Mouse (Mus musculus): ENCODE data around the gene Ccdc137. TPM values are rescaled to one million over a fixed set of nuclear protein-coding genes. Genes with fewer than 3 reads are reported as not detected.

Gene Ccdc137
- polyA plus RNA-seq, 1 experiment from 2014 or later = 25.4 TPM

DNA sequence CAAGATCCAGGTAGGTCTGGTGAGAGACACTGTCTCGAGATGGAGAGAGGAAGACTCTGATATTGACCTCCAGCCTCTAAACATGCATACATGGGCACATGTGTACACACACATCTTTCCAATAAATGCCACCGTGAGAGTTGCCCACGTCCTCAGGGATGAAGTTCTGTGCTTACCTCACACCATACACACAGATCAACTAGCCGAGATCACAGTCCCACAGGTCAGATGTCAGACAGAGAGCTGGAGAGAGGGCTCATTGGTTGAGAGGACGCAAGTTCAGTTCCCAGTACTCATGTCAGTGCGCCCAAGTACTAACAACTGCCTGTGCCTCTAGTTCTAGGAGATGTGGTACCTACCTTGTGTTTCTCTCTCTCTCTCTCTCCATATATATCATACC lies 43.1 kb downstream of the Ccdc137 start:
- Histone ChIP-seq H3K9ac (ENCODE audit: low read length) (no peak overlapping the region), H3K4me3 (ENCODE audit: low read length) (no peak overlapping the region), H3K36me3 (ENCODE audit: control insufficient read depth, insufficient read depth) (peaks cover 13% of the 10 kb centered on the region; the same call in 1 of the 2 replicates), H3K4me2 (ENCODE audit: low read depth, low read length) (no peak overlapping the region), H3K27me3 (ENCODE audit: control insufficient read depth, insufficient read depth, low read length) (no peaks in the 10 kb centered on the region), H3K9me3 (replicated peaks; ENCODE audit: control insufficient read depth, low read length) (no peaks in the 10 kb centered on the region), H3K27ac (ENCODE audit: low read length) (no peak overlapping the region), H3K4me1 (ENCODE audit: control insufficient read depth, insufficient read depth, low read length) (peaks cover 6% of the 10 kb centered on the region; the same call in 1 of the 2 replicates)
- whole genome bisulfite sequencing = 55% methylated on average over 6 of the region's 6 CpGs
- ATAC-seq (replicated peaks; ENCODE audit: extremely low read depth, insufficient read depth, low FRiP score) = no peak

DNA sequence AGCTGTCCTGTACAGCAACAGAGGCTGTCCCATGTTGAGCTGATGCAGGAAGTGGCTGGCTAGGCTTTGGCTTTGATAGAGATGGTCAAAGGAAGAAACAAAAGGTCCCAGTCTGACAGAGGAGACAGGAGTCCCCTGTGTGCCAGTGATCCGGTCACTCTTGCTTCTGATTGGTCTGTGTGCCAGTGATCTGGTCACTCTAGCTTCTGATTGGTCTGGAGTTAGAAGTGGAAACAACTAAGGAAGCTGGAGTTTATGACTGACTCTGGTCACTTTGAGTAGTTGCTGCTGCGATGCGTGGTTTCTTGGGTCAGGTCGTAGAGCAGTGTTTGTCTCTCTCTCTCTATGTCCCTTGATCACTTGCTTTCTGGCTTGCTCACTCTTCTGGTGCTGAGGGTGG lies 43.8 kb downstream of the Ccdc137 start:
- Histone ChIP-seq H3K36me3 (ENCODE audit: control insufficient read depth, insufficient read depth) (peaks cover 13% of the 10 kb centered on the region; the same call in 1 of the 2 replicates), H3K27me3 (ENCODE audit: control insufficient read depth, insufficient read depth, low read length) (no peaks in the 10 kb centered on the region), H3K9me3 (replicated peaks; ENCODE audit: control insufficient read depth, low read length) (no peaks in the 10 kb centered on the region), H3K4me2 (ENCODE audit: low read depth, low read length) (no peak overlapping the region), H3K27ac (ENCODE audit: low read length) (no peak overlapping the region), H3K4me1 (ENCODE audit: control insufficient read depth, insufficient read depth, low read length) (peaks cover 6% of the 10 kb centered on the region; the same call in 1 of the 2 replicates), H3K9ac (ENCODE audit: low read length) (no peak overlapping the region), H3K4me3 (ENCODE audit: low read length) (no peak overlapping the region)
- 78% methylated on average over 4 of the region's 4 CpGs for WGBS
- ATAC-seq (replicated peaks; ENCODE audit: extremely low read depth, insufficient read depth, low FRiP score) = no peak

DNA sequence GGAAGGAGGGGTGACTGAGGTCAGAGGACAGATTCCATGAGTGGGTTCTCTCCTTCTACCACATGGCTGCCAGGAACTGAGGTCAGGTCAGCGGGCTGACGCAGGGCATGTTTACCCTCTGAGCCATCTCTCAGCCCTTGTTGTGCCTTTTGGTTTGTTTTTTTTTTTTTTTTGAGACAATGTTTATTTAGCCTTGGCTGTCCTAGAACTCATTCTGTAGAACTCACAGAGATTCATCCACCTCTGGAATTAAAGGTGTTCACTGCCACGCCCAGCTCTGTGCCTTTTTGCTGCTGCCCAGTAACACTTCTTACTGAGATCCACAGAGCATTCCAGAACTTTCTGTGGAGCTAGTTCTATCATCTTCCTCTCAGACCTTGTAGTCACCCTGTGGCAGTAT lies 47.7 kb downstream of the Ccdc137 start:
- ATAC-seq (replicated peaks; ENCODE audit: extremely low read depth, insufficient read depth, low FRiP score) = no peak
- 81% methylated on average over 3 of the region's 3 CpGs for WGBS
- no peaks in the 10 kb centered on the region for H3K9me3 ChIP-seq (replicated peaks; ENCODE audit: control insufficient read depth, low read length)
- no peak overlapping the region for H3K4me3 ChIP-seq (ENCODE audit: low read length)
- no peaks in the 10 kb centered on the region for H3K4me1 ChIP-seq (ENCODE audit: control insufficient read depth, insufficient read depth, low read length)
- no peaks in the 10 kb centered on the region for H3K36me3 ChIP-seq (ENCODE audit: control insufficient read depth, insufficient read depth)
- H3K9ac ChIP-seq (ENCODE audit: low read length) = no peak overlapping the region
- no peak overlapping the region for H3K4me2 ChIP-seq (ENCODE audit: low read depth, low read length)
- no peaks in the 10 kb centered on the region for H3K27me3 ChIP-seq (ENCODE audit: control insufficient read depth, insufficient read depth, low read length)
- no peak overlapping the region for H3K27ac ChIP-seq (ENCODE audit: low read length)

DNA sequence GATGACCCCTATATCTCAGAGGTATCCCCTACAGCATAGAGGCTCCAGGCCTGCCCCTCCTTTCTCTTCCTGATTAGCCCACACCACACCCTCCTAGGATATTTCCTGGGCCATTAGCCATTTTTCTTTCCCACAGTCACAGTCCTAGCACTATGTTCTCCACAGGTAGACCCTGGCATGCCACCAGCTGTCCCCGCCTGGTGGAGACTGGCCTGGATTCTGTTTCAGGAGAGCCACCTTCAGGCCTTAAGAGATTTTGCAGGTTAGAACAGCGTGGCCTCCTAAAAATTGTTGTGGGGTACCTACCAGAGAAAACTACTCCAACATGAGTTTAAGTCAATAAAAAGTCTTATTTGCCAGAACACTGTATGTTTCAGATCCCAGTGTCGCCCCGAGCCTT lies 49.0 kb downstream of the Ccdc137 start:
- WGBS = 67% methylated on average over 4 of the region's 4 CpGs

DNA sequence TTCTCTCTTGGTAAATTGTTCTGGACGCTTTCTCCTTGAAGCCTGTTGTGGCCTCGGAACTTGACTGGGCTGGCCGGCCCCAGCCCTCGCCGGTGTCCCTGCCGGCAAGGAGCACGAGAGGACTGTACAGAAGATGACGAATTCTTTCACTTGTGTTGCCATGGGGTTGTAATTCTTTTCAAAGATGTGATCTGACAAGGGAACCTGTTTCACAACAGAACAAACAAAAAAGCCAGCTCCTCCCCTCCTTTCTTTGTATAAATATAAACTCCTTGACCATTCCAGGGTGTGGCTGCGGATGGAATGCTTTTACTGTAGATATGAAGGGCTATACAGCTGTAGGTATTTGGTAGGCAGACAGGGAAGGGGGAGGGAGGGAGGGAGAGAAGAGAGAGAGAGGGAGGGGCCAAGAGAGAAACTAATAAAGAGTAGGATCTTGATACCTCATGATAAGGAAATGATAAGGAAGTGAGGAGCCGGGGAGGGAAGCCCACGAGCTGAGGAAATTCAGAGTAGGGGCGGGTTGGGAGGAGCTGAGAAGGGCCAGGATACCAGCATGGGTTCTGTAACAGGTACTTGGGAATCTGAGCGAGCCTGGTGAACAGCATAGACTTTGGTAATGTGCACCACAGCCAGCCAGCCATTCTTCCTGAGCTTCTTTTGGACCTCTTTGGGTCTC lies 49.8 kb downstream of the Ccdc137 start:
- Histone ChIP-seq H3K27ac (ENCODE audit: low read length) (no peak overlapping the region), H3K4me3 (ENCODE audit: low read length) (no peak overlapping the region), H3K9ac (ENCODE audit: low read length) (no peak overlapping the region), H3K4me2 (ENCODE audit: low read depth, low read length) (no peak overlapping the region), H3K36me3 (ENCODE audit: control insufficient read depth, insufficient read depth) (no peaks in the 10 kb centered on the region), H3K9me3 (replicated peaks; ENCODE audit: control insufficient read depth, low read length) (no peaks in the 10 kb centered on the region), H3K27me3 (ENCODE audit: control insufficient read depth, insufficient read depth, low read length) (no peaks in the 10 kb centered on the region), H3K4me1 (ENCODE audit: control insufficient read depth, insufficient read depth, low read length) (no peaks in the 10 kb centered on the region)
- ATAC-seq (replicated peaks; ENCODE audit: extremely low read depth, insufficient read depth, low FRiP score) = no peak
- 70% methylated on average over 13 of the region's 13 CpGs for WGBS

More for the DNA sequence above, 49.0 kb downstream of the Ccdc137 start:
- ATAC-seq (replicated peaks; ENCODE audit: extremely low read depth, insufficient read depth, low FRiP score) = 0 out of 2 replicates have a peak, but pooled peaks have one; percentile 46
- Histone ChIP-seq H3K4me1 (ENCODE audit: control insufficient read depth, insufficient read depth, low read length) (no peaks in the 10 kb centered on the region), H3K27ac (ENCODE audit: low read length) (no peak overlapping the region), H3K27me3 (ENCODE audit: control insufficient read depth, insufficient read depth, low read length) (no peaks in the 10 kb centered on the region), H3K9ac (ENCODE audit: low read length) (no peak overlapping the region), H3K4me3 (ENCODE audit: low read length) (no peak overlapping the region), H3K9me3 (replicated peaks; ENCODE audit: control insufficient read depth, low read length) (no peaks in the 10 kb centered on the region), H3K4me2 (ENCODE audit: low read depth, low read length) (no peak overlapping the region), H3K36me3 (ENCODE audit: control insufficient read depth, insufficient read depth) (no peaks in the 10 kb centered on the region)

DNA sequence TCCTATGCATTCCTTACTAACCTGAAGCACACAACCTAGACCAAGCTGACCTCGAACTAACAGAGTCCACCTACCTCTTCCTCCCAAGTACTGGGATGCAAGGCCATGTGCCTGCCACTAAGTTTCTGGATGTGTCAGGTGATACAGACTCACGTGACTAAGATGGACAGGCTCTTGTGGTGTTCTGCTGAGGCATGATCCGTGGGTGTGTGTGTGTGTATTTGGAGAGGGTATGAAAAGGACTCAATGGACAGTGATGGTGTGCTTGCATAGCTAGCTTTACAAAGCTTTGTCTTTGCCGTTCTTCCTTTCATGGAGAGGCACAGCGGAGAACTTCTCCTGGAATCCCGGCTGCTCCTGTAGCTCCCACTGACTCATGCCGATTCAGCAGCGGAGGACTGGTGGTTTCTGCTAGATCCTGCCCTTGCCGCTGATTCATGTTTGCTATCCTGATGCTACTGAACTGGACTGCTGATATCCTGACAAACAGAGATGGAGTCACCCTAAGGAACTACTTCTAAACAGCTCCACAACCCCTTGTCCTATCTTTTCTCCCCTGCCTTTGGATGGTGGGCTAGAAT lies 50.5 kb downstream of the Ccdc137 start:
- H3K4me3 ChIP-seq (ENCODE audit: low read length) = no peak overlapping the region
- no peak for ATAC-seq (replicated peaks; ENCODE audit: extremely low read depth, insufficient read depth, low FRiP score)
- no peaks in the 10 kb centered on the region for H3K27me3 ChIP-seq (ENCODE audit: control insufficient read depth, insufficient read depth, low read length)
- H3K9me3 ChIP-seq (replicated peaks; ENCODE audit: control insufficient read depth, low read length) = no peaks in the 10 kb centered on the region
- no peak overlapping the region for H3K9ac ChIP-seq (ENCODE audit: low read length)
- H3K27ac ChIP-seq (ENCODE audit: low read length) = no peak overlapping the region
- 73% methylated on average over 9 of the region's 9 CpGs for WGBS
- no peak overlapping the region for H3K4me2 ChIP-seq (ENCODE audit: low read depth, low read length)
- no peaks in the 10 kb centered on the region for H3K4me1 ChIP-seq (ENCODE audit: control insufficient read depth, insufficient read depth, low read length)
- no peaks in the 10 kb centered on the region for H3K36me3 ChIP-seq (ENCODE audit: control insufficient read depth, insufficient read depth)

DNA sequence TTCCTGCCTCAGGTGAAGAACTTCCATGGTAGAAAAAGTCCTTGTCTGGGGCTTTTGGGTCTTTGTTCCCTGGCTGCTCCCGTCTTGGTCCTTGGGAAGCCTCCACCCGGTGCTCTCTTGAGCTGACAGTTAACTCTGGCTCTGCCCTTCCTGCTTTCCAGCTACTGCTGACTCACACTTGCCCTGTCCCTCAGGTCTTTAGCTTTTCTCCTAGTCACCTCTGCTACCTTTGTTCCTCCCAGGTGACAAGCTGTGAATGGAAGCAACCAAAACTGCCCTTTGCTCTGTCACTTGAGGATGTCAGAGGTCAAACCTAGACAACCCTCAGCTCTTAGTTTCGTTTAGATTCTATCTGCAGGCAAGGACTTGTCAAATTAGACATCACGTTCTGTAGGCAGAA lies 52.0 kb downstream of the Ccdc137 start:
- ATAC-seq (replicated peaks; ENCODE audit: extremely low read depth, insufficient read depth, low FRiP score) = no peak
- peak overlapping the region; percentile 62 for H3K27ac ChIP-seq (ENCODE audit: low read length)
- H3K4me2 ChIP-seq (ENCODE audit: low read depth, low read length) = peak overlapping the region; percentile 65
- H3K9me3 ChIP-seq (replicated peaks; ENCODE audit: control insufficient read depth, low read length) = no peaks in the 10 kb centered on the region
- H3K4me1 ChIP-seq (ENCODE audit: control insufficient read depth, insufficient read depth, low read length) = no peaks in the 10 kb centered on the region
- 30% methylated on average over 4 of the region's 4 CpGs for WGBS
- H3K36me3 ChIP-seq (ENCODE audit: control insufficient read depth, insufficient read depth) = no peaks in the 10 kb centered on the region
- H3K4me3 ChIP-seq (ENCODE audit: low read length) = no peak overlapping the region
- no peak overlapping the region for H3K9ac ChIP-seq (ENCODE audit: low read length)
- H3K27me3 ChIP-seq (ENCODE audit: control insufficient read depth, insufficient read depth, low read length) = no peaks in the 10 kb centered on the region

DNA sequence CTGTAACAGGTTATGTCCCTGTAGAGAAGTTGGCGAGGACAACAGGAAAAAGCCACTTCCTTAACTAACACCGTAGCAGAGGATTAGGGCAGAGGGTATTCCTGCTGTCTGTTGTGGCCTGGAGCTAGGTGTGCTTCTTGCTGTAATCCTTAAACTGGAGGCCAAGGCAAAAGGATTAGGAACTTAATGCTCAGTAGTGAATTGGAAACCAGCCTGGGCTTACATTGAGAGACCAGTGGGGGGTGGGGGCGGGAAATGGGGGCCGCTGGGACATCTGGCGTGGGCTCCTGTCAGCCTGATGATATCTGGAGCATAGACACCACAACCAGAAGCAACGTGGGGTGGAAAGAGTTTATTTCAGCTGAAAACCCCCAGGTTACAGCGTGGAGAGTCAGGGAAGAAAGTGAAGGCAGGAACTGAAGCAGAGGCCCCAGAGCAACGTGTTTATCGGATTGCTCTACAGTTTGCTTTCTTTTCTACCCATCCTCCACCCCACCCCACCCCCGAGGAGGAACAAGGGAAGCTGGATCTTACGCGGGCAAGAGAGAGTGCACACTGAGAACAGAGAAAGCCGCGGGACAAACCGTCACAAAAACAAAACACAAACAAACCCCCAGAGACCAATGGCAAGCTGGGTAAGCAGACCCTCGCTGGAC lies 52.6 kb downstream of the Ccdc137 start:
- no peaks in the 10 kb centered on the region for H3K4me1 ChIP-seq (ENCODE audit: control insufficient read depth, insufficient read depth, low read length)
- 9% methylated on average over 16 of the region's 16 CpGs for WGBS
- no peak; the same call in 1 of the 2 replicates for ATAC-seq (replicated peaks; ENCODE audit: extremely low read depth, insufficient read depth, low FRiP score)

More for the DNA sequence above, 52.6 kb downstream of the Ccdc137 start:
- Histone ChIP-seq H3K9ac (ENCODE audit: low read length) (peak overlapping the region; percentile 57), H3K4me2 (ENCODE audit: low read depth, low read length) (peak overlapping the region; percentile 65), H3K36me3 (ENCODE audit: control insufficient read depth, insufficient read depth) (no peaks in the 10 kb centered on the region), H3K27ac (ENCODE audit: low read length) (peak overlapping the region; percentile 62), H3K27me3 (ENCODE audit: control insufficient read depth, insufficient read depth, low read length) (no peaks in the 10 kb centered on the region), H3K4me3 (ENCODE audit: low read length) (peak overlapping the region; percentile 39), H3K9me3 (replicated peaks; ENCODE audit: control insufficient read depth, low read length) (no peaks in the 10 kb centered on the region)

Data from heart, embryonic 16.5 days (tissue).